Mouse (Mus musculus) yolk sac, embryonic 10.5 days (tissue): ENCODE data around the gene Dgkd.
"Not testable (repeated sequence)": the region's sequence is repeated elsewhere in the genome, so short reads cannot be mapped to it uniquely, and the experiment has no call there.

ENCODE experiments used
- DNase-seq: peaks from one replicate; pipeline ENCODE4 v3.0.0-alpha.2; 2017; ENCODE audit warnings: low spot score

The Dgkd gene

GRCm38 (mm10) chr1:87852892-87853600, at the start of gene Dgkd:
Gene Dgkd (plus strand): TSS chr1:87853287.
- peak; percentile 78 for DNase-seq

GRCm38 (mm10) chr1:87803576-87803975, 49.5 kb upstream of the Dgkd start, which contains the start of gene Sag:
Gene Sag (plus strand): TSS chr1:87803680.
- no peak for DNase-seq

- DNase-seq = no peak
Measured at GRCm38 (mm10) chr1:87807751-87808150, 45.3 kb upstream of the Dgkd start.

GRCm38 (mm10) chr1:87811391-87811790, 41.7 kb upstream of the Dgkd start:
- DNase-seq = no peak

- DNase-seq = no peak
Measured at GRCm38 (mm10) chr1:87812061-87812460, 41.0 kb upstream of the Dgkd start.

- DNase-seq = no peak
Measured at GRCm38 (mm10) chr1:87813155-87813554, 39.9 kb upstream of the Dgkd start.

DNA sequence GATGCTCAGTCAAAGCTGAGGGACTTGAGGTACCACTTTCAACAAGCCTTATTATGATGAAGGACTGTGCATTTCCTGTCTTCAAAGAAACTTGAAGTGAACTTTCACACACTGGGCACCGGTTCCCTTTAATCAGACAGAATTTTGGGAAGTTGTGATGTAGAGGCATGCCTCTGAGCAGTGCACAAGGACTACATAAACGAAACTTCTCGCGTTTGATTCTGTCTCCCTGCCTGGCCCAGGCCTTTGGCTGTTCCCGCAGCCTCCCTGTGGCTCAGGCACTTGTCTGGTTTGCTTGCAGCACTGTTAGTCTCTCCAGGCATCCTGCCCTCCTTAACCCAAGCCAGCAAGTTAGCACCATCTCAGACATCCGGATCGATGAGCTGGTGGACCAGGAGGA, 39.4 kb upstream of the Dgkd start:
- DNase-seq = no peak

- DNase-seq = no peak
Measured at GRCm38 (mm10) chr1:87824420-87824995, 28.6 kb upstream of the Dgkd start.

- DNase-seq = no peak
Measured at GRCm38 (mm10) chr1:87825281-87825680, 27.8 kb upstream of the Dgkd start.

- no peak for DNase-seq
Measured at GRCm38 (mm10) chr1:87825991-87826390, 27.1 kb upstream of the Dgkd start.

DNA sequence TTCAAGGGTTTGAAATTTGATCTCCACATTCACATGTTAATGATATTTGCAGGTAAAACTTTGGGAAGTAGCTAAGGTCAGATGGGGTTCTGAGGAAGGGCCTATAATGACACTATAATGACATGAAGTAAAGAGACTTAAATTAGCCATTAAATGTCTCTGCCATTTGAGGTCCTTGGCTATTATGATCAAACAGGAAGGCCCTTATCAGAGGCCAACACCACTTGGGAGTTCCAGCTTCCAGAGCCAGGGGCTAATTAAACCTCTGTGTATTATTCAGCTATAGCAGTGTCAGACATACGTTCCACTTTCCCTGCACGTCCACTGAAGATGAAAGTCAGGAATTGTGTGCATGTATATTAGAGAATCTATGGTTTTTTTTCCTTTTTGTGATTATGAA, 26.6 kb upstream of the Dgkd start:
- no peak for DNase-seq

DNA sequence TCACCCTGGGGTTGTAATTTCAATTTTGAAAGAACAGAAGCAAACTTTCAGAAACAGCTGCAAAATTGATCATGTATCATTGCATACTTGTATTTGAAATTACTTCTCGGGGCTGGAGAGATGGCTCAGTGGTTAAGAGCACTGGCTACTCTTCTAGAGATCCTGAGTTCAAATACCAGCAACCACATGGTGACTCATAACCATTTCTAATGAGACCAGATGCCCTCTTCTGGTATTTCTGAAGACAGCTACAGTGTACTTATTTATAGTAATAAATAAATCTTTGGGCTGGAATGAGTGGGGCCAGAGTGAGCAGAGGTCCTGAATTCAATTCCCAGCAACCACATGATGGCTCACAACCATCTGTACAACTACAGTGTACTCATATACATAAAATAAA, 25.6 kb upstream of the Dgkd start:
- DNase-seq = not testable (repeated sequence)

DNA sequence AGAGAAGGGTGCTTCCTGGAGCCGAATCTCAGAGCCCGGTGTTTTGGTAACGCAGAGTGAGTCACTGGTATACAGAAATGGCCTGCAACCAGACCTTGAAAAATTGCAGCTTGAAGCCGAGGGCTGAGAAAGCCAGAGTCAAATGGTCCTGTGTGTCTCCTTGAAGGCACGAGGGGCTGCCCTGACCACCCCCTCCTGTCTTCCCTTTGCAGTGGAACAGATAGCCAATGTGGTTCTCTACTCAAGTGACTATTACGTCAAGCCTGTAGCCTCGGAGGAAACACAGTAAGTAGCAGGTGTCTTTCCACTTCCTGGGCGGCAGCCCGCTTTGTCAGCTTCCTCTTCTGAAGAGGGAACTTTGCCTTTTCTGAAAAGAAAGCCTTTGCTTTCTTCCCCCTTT, 24.9 kb upstream of the Dgkd start:
- DNase-seq = no peak

- DNase-seq = no peak
Measured at GRCm38 (mm10) chr1:87828926-87829580, 24.0 kb upstream of the Dgkd start.

DNA sequence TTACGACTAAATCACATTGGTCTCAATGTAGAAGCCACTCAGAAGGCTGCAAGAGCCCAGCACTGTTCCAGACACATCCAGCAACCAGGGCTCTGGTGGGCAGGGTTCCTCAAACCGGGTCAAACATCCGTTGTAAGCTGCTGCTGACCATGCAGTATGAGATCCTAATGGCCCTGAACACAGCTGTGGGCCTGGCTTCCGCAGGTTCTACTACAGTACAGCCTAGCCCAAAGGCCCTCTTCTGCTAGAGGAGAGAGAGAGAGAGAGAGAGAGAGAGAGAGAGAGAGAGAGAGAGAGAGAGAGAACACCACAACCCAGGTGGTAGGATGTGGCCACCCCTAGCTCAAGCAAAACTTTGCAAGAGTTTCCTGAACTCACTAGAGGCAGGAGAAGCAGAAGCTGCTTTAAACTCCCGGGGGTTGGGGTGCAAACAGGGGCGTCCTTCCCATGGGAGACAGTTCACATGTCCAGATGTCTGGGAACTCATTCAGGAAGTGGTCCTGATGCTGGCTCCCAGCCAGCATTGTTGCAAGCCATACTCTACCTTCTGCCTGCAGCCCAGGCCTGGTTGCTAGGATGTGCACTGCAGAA, 23.4 kb upstream of the Dgkd start:
- DNase-seq = no peak

GRCm38 (mm10) chr1:87836453-87836852, 16.6 kb upstream of the Dgkd start:
- no peak for DNase-seq

DNA sequence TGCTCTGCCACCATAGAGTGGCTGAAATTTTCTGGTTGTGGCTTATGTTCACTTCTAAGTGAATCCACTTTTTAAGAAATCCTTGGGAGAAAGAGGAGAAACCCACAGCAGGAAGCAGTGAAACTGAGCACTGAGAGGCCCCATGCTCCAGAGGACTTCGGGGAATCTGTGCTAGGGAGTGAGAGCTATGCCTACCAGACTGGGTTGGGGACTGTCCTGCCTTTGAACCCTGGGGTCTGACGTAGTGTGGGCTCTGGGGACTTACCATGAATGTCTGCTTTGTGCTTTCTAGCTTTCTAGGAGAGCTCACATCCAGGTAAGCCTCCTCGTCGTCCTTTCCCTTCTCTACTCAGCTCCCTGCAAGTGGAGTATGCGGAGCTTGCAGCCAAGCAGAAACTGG, 16.1 kb upstream of the Dgkd start:
- no peak for DNase-seq

DNA sequence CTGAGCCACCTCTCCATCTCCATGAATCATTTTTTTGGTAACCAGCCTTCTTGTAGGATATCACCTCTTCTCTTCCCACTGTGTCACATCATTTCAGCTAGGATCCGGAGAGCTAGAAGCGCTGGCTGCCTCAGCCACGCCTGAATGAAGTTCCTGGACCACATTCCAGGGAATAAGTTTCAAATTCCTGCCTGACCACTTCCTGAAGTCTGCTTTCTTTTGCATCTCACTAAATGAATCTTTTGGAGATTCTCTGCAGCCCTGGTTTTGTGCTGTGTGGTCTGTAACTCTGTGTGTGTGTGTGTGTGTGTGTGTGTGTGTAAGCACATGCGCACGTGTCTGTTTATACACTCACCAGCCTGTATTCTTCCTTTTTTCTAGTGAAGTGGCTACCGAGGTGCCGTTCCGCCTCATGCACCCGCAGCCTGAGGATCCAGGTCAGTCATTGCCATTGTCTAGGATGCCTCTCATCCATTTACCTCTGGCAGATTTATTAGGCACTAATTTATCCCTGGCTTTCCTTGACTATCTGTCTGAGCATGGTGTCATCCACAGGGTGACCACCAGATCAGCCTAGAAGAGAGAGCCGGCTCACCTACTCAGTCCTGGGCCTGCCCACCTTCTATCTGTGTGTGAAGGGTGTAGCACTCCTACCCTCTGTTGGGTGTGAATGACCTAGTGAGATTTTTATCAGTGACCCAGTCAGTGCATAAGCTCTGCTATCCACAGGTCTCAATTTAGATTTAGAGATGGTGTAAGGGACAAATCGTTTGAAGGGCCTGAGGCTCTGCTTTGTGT, 12.5 kb upstream of the Dgkd start:
- peak; percentile 20 for DNase-seq

GRCm38 (mm10) chr1:87846801-87847474, 6.1 kb upstream of the Dgkd start:
- peak; percentile 85 for DNase-seq

GRCm38 (mm10) chr1:87847475-87848168, 5.5 kb upstream of the Dgkd start:
- DNase-seq = no peak
